Mouse (Mus musculus): Measurements from ENCODE around the gene Atxn3.

DNA sequence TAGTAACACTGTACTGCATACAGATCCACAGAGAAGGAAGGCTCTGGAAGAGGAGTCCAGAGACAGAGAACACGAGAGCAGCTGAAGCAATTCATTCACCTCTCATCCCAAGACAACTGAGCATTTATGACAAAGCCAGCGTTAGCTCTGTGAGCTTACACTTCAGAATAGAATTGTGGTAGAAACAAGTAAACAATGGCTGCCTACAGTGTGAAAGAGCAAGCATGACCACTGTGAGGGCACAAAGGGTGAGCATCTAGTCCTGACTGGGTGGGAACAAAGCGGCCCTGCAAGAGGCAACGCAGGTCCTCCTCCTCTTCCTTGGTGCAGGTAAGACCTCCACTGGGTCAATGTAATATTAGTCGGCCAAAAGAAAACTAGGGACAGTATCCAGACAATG lies 67.0 kb downstream of the Atxn3 start:
- TF ChIP-seq MAFK (IDR thresholded peaks at IDR 0.05; ENCODE audit: insufficient read depth, low read depth, low read length) (no peak), HCFC1 (IDR thresholded peaks at IDR 0.05; ENCODE audit: borderline replicate concordance, insufficient read depth, low read length) (no peak), CHD2 (IDR thresholded peaks at IDR 0.05; ENCODE audit: low read depth, low read length) (no peak), ZNF384 (IDR thresholded peaks at IDR 0.05; ENCODE audit: low read depth, low read length) (no peak), ZC3H11A (IDR thresholded peaks at IDR 0.05; ENCODE audit: borderline replicate concordance, low read depth, low read length) (no peak)
